Mouse (Mus musculus) midbrain, embryonic 14.5 days (tissue): ENCODE measurements around the gene Tmem119. TPM values are rescaled to one million over a fixed set of nuclear protein-coding genes. Genes with fewer than 3 reads are reported as not detected.

ENCODE experiments used
- ATAC-seq: fragments of 200-750 bp; cut with Nextera tagmentation; 2 replicates; pipeline ENCODE4 v1.8.0; 2017; ENCODE audit warnings: moderate number of reproducible peaks, moderate library complexity; ENCODE audit not compliant: low FRiP score, low TSS enrichment
- DNase-seq: peaks from one replicate; pipeline ENCODE4 v3.0.0-alpha.2; 2015
- H3K27ac ChIP-seq: fragments of 300-500 bp; sonication (generic); replicated peaks from 2 replicates; pipeline ENCODE4 v1.5.1; 2014; ENCODE audit warnings: mild to moderate bottlenecking, low read depth, low read length, moderate library complexity
- H3K27me3 ChIP-seq: fragments of 300-500 bp; sonication (generic); 2 replicates; pipeline ENCODE4 v1.6.1; 2014; ENCODE audit warnings: low read length, control low read depth, mixed read lengths; ENCODE audit not compliant: control insufficient read depth, insufficient read depth
- H3K36me3 ChIP-seq: fragments of 300-500 bp; sonication (generic); 2 replicates; pipeline ENCODE4 v1.6.1; 2014; ENCODE audit warnings: low read length, control low read depth; ENCODE audit not compliant: control insufficient read depth, insufficient read depth
- H3K4me1 ChIP-seq: fragments of 300-500 bp; sonication (generic); 2 replicates; pipeline ENCODE4 v1.6.1; 2014; ENCODE audit warnings: mild to moderate bottlenecking, antibody characterized with exemption, low read length, control low read depth; ENCODE audit not compliant: control insufficient read depth, insufficient read depth
- H3K4me2 ChIP-seq: fragments of 300-500 bp; sonication (generic); 2 replicates; pipeline ENCODE4 v1.6.1; 2014; ENCODE audit warnings: mild to moderate bottlenecking, low read length, moderate library complexity
- H3K4me3 ChIP-seq: fragments of 300-500 bp; sonication (generic); replicated peaks from 2 replicates; pipeline ENCODE4 v1.5.1; 2014; ENCODE audit warnings: low read depth, low read length
- H3K9ac ChIP-seq: fragments of 300-500 bp; sonication (generic); replicated peaks from 2 replicates; pipeline ENCODE4 v1.6.1; 2014; ENCODE audit warnings: mild to moderate bottlenecking, low read length, moderate library complexity
- H3K9me3 ChIP-seq: fragments of 300-500 bp; sonication (generic); 2 replicates; pipeline ENCODE4 v1.6.1; 2016; ENCODE audit warnings: low read length, control low read depth, mixed read lengths; ENCODE audit not compliant: control insufficient read depth
- WGBS: fragments of 180-500 bp; shearing (Covaris S2); extraction: QIAGEN DNeasy Blood & Tissue Kit; methylation state at CpG from one replicate; pipeline ENCODE4 v1.1.7; 2014; 5-methylcytosine and 5-hydroxymethylcytosine counted together
- polyA plus RNA-seq: library from polyadenylated mRNA; unstranded; fragments of >200 nt; fragmentation: Nextera tagmentation; extraction: Ambion mirVana; gene quantifications from 2 replicates; pipeline ENCODE4 v1.2.1, GENCODE M21; 2014

Gene Tmem119
- polyA plus RNA-seq, 1 experiment from 2014 or later = 3.2 TPM

DNA sequence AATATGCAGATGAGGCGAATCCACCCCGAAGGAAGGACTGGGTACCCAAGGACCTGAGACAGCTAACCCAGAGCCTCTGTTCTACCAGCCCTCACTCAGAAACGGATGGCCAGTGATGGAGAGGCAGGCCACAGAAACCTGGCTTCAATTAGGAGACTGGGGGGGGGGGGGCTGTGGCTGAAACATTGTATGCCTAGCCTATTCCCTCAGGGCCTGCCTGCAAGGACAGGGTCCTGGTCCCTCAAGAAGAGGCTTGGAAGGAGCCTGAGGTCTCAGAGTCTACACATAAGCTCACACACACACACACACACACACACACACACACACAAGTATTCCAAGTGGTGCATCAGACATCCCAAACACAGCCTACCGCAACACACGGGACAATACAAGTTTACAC lies 625 bp downstream of the Tmem119 start:
- WGBS = 52% methylated on average over 5 of the region's 5 CpGs

DNA sequence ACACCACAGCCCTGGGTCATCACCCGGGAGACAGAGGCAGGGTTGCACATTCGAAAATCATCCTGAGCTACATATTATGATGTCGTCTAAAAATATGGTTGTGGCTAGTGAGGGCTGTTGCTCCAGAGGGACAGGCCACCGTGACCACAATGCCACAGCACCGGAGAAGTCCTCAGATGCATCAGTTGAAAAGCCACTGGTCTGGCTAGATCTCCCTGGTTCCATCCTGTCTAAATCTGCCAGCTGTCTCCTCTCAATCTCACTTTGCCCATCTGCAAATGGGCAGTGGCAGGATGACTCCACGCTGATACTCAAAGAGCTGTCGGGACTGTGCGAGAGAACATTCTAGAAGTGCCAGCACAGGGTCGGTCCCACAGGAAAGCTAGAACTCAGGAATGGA lies 1.8 kb downstream of the Tmem119 start:
- WGBS = 85% methylated on average over 9 of the region's 9 CpGs
- no peak for ATAC-seq
- H3K27ac ChIP-seq = no peak overlapping the region
- no peak overlapping the region for H3K4me3 ChIP-seq
- H3K9me3 ChIP-seq = no peaks in the 10 kb centered on the region
- H3K4me2 ChIP-seq = no peak overlapping the region
- no peak for DNase-seq
- H3K36me3 ChIP-seq = no peaks in the 10 kb centered on the region
- no peak overlapping the region for H3K9ac ChIP-seq
- H3K4me1 ChIP-seq = 0 out of 2 replicates have a peak, but pooled peaks cover 10% of the 10 kb centered on the region
- H3K27me3 ChIP-seq = no peaks in the 10 kb centered on the region

More for the DNA sequence above, 625 bp downstream of the Tmem119 start:
- no peak for ATAC-seq
- Histone ChIP-seq H3K4me3 (no peak overlapping the region), H3K27ac (no peak overlapping the region), H3K4me1 (0 out of 2 replicates have a peak, but pooled peaks cover 10% of the 10 kb centered on the region), H3K9me3 (no peaks in the 10 kb centered on the region), H3K9ac (no peak overlapping the region), H3K36me3 (no peaks in the 10 kb centered on the region), H3K27me3 (no peaks in the 10 kb centered on the region), H3K4me2 (no peak overlapping the region)
- DNase-seq = no peak

DNA sequence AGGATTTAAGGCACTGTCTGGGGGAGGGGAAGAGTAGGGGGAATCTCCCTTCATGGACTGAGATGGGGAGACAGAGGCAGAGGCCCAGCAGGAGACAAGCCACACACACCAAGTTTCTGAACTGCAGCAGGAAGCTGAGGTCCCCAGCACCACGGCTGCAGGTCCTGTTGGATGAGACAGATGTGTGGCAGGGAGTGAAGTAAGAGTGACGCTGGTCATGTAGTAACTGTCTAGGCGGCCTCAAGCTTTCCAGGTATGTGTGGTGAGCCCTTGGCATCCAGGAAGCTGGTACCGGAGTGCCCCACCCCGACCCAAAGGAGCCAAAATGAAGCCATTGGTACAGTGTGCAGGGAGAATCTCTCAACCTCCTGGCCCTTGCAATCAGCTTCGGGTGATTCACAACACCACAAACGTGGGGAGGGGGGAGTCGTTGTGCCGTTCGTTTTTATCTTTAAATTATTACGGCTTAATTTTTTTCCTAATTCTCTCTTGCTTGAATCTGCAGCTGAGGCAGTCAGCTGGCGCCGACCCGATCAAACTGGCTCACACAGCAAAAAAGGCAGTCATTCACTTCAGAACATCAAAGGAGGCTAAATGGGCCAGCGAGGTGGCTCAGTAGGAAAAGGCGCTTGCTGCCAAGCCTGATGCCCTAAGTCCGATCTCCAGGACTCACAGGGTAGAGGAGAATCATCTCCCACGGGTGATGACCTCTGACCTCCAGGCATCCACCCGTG lies 3.0 kb downstream of the Tmem119 start:
- no peak overlapping the region for H3K4me2 ChIP-seq
- no peak overlapping the region for H3K27ac ChIP-seq
- H3K4me3 ChIP-seq = no peak overlapping the region
- ATAC-seq (no peak), DNase-seq (no peak)
- no peaks in the 10 kb centered on the region for H3K9me3 ChIP-seq
- no peaks in the 10 kb centered on the region for H3K27me3 ChIP-seq
- WGBS = 12% methylated on average over 19 of the region's 19 CpGs
- 0 out of 2 replicates have a peak, but pooled peaks cover 10% of the 10 kb centered on the region for H3K4me1 ChIP-seq
- H3K9ac ChIP-seq = no peak overlapping the region
- no peaks in the 10 kb centered on the region for H3K36me3 ChIP-seq

DNA sequence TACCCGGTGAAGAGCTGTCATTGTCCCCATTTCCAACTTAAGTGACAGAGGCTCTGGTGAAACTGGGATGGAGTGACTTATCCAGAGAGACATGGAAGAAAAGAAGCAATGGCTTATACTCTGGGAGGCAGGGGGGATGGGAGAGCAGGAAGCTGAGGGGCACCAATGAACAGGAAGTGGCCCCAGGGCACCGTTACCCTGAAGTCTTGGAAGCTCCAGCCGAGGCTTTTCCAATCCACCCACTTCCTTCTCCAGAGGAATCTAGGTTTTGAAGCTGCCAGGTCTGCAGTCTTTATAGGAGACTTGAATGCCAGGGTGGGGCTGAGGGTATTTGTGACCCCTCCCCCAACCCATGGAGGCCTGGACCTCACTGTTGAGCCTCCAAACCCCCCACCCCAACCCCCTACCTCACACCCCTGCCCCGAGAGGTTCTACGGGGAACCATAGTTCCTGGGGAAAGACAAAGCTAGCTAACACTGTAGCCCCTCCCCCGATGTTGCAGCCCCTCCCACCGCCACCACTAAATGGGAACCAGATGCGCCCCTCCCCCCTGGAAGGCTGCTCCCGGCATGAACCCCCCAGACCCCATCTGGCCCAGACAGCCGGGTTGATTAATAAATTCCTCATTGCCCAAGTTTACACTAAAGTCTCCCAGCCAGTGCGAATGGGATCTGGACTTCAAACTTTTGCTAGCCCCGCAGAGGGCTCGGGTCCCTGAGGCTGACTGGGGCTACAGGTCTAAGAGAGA lies 3.7 kb downstream of the Tmem119 start:
- H3K4me2 ChIP-seq = no peak overlapping the region
- H3K9ac ChIP-seq = no peak overlapping the region
- H3K4me3 ChIP-seq = no peak overlapping the region
- no peak for DNase-seq
- H3K36me3 ChIP-seq = no peaks in the 10 kb centered on the region
- H3K27me3 ChIP-seq = no peaks in the 10 kb centered on the region
- 8% methylated on average over 13 of the region's 13 CpGs for WGBS
- ATAC-seq = no peak
- H3K27ac ChIP-seq = no peak overlapping the region
- no peaks in the 10 kb centered on the region for H3K9me3 ChIP-seq
- H3K4me1 ChIP-seq = 0 out of 2 replicates have a peak, but pooled peaks cover 10% of the 10 kb centered on the region

DNA sequence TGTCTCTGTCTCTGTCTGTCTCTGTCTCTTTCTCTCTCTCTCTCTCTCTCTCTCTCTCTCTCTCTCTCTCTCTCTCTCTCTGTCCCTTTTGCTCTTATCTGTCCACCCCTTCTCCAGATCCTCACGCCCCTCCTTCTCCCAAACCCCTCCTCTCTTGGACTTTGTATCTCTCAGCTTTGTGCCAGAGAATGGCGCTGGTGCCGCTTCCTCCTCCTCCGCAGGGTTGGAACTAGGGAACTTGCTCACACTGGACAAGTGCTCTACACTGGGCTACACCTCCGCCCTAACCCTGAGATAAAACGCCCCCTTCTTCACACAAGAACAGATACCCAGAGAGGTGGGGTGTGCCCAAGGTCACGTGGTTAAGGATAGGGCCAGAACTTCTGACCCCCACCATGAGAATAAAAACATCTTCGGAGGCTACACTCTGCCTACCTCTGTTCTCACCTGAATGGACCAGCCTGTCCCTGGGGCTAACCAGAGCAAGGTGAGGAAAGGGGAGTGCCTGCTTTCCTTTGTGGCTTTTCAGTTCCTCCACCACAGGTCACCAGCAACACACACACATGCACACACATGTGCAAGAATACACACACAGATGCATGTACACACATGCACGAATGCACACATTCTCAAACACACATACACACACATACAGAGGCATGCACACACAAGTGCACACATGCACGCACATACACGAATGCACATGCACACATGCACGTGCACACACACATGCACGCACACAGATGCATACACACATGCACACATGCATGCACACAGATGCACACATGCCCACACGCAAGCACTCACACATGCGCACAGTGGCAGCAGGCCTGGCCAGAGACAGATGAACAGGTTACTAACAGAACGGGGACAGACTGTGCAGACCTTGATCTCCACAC lies 8.9 kb downstream of the Tmem119 start:
- no peaks in the 10 kb centered on the region for H3K9me3 ChIP-seq
- ATAC-seq (no peak), DNase-seq (no peak)
- H3K4me3 ChIP-seq = no peak overlapping the region
- no peaks in the 10 kb centered on the region for H3K4me1 ChIP-seq
- 84% methylated on average over 16 of the region's 16 CpGs for WGBS
- no peak overlapping the region for H3K9ac ChIP-seq
- H3K36me3 ChIP-seq = no peaks in the 10 kb centered on the region
- H3K4me2 ChIP-seq = no peak overlapping the region
- no peaks in the 10 kb centered on the region for H3K27me3 ChIP-seq
- no peak overlapping the region for H3K27ac ChIP-seq

DNA sequence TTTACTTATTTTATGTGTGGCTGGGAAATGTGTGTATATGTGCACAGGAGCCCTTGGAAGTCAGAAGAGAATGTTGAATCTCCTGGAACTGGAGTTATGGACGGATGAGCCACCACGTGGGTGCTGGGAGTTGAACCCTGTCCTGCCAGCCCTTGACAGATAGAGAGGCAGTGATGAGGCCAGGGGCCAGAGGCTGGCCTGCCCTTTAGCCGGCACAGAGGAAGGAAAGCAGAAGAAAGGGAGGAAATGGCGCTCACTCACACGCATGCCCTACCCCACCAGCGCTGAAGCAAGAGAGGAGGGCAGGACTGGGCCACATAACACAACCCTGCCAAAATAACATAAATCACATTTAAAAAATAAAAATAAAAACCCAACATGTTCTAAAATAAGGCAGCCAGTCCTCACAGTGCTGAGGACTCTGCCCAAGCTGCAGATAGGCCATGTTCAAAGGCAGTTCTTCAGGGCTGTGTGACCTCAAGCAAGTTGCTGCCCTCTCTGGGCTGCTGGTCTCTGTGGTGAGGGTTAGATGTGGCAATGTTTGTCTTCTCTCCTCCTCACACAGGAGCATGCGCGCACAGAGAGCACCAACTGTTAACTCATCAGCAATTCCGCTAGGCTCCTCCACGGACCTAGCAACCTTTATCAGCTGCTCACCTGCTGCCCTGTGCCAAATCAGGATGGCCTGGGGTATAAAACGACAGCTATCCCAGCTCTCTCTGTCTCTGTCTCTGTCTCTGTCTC lies 9.7 kb downstream of the Tmem119 start:
- H3K4me3 ChIP-seq = no peak overlapping the region
- DNase-seq (no peak), ATAC-seq (no peak)
- H3K27ac ChIP-seq = no peak overlapping the region
- no peaks in the 10 kb centered on the region for H3K4me1 ChIP-seq
- WGBS = 81% methylated on average over 11 of the region's 11 CpGs
- H3K27me3 ChIP-seq = no peaks in the 10 kb centered on the region
- no peak overlapping the region for H3K9ac ChIP-seq
- no peaks in the 10 kb centered on the region for H3K36me3 ChIP-seq
- no peaks in the 10 kb centered on the region for H3K9me3 ChIP-seq
- H3K4me2 ChIP-seq = no peak overlapping the region

DNA sequence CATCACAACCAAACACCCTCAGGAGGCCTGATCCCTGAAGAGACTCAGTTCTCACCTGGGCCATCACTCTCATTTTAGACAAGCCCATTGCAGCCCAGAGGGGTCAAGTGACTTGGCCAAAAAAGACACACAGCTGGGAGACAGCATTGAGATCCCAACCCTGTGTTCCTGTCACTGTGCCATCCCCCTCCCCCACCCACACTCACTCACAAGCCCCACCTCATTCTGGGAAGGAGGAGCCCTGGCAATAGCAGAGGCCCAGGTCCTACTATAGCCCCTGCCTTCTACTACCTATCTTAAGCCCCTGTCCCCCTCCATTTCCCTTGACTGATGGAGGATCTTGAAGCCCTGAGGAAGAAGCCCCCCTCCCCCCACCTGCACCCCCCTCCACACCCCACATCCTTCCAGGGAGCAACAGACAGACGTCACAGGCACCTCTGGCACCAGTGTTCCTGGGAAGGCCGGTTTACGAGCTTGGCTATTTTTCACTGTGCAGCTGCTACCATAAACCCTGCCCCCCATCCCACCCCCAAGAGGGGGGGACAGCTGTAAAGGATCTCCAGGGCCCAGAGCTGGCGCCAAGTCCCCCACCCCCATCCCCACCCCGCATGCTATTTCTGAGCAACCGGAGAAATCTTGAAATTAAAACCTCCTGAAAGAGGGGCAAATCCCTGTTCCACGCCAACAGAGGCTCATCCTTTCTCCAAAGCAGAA lies 11.1 kb downstream of the Tmem119 start:
- no peaks in the 10 kb centered on the region for H3K4me1 ChIP-seq
- no peak overlapping the region for H3K4me2 ChIP-seq
- H3K27ac ChIP-seq = no peak overlapping the region
- H3K9ac ChIP-seq = no peak overlapping the region
- WGBS = 59% methylated on average over 7 of the region's 7 CpGs
- no peaks in the 10 kb centered on the region for H3K36me3 ChIP-seq
- ATAC-seq (no peak), DNase-seq (no peak)
- no peaks in the 10 kb centered on the region for H3K27me3 ChIP-seq
- H3K4me3 ChIP-seq = no peak overlapping the region
- H3K9me3 ChIP-seq = no peaks in the 10 kb centered on the region
